Mouse (Mus musculus) erythroblast, embryonic 14.5 days (primary cell): ENCODE results near the gene Fgf9. TPM values are rescaled to one million over a fixed set of nuclear protein-coding genes. Genes with fewer than 3 reads are reported as not detected.

Source experiments
- H3K27me3 ChIP-seq: 2 replicates; pipeline ENCODE4 v1.6.1; 2012; ENCODE audit warnings: inconsistent platforms; ENCODE audit not compliant: control insufficient read depth
- H3K36me3 ChIP-seq: 2 replicates; pipeline ENCODE4 v1.6.1; 2012; ENCODE audit warnings: mild to moderate bottlenecking, inconsistent platforms; ENCODE audit not compliant: control insufficient read depth
- H3K4me1 ChIP-seq: 2 replicates; pipeline ENCODE4 v1.6.1; 2012; ENCODE audit warnings: inconsistent platforms; ENCODE audit not compliant: control insufficient read depth
- H3K4me3 ChIP-seq: replicated peaks from 2 replicates; pipeline ENCODE3; 2012; ENCODE audit warnings: moderate library complexity, mild to moderate bottlenecking, inconsistent platforms
- H3K9me3 ChIP-seq: 2 replicates; pipeline ENCODE4 v1.6.1; 2012; ENCODE audit warnings: low read length, inconsistent platforms, mixed read lengths; ENCODE audit not compliant: control insufficient read depth
- GATA1 ChIP-seq: IDR thresholded peaks from 2 replicates; pipeline ENCODE4 v1.6.1; 2012; ENCODE audit warnings: low read length, inconsistent platforms, mixed read lengths
- TAL1 ChIP-seq: IDR thresholded peaks from 3 replicates; pipeline ENCODE4 v1.6.1; 2012; ENCODE audit warnings: low read length, inconsistent platforms, mixed read lengths
- polyA plus RNA-seq: library from polyadenylated mRNA; stranded (reverse); fragments of >175 nt; gene quantifications from 2 replicates; pipeline ENCODE4 v1.2.3, GENCODE M21; 2012

Fgf9 gene
- polyA plus RNA-seq, 1 experiment = not detected

DNA sequence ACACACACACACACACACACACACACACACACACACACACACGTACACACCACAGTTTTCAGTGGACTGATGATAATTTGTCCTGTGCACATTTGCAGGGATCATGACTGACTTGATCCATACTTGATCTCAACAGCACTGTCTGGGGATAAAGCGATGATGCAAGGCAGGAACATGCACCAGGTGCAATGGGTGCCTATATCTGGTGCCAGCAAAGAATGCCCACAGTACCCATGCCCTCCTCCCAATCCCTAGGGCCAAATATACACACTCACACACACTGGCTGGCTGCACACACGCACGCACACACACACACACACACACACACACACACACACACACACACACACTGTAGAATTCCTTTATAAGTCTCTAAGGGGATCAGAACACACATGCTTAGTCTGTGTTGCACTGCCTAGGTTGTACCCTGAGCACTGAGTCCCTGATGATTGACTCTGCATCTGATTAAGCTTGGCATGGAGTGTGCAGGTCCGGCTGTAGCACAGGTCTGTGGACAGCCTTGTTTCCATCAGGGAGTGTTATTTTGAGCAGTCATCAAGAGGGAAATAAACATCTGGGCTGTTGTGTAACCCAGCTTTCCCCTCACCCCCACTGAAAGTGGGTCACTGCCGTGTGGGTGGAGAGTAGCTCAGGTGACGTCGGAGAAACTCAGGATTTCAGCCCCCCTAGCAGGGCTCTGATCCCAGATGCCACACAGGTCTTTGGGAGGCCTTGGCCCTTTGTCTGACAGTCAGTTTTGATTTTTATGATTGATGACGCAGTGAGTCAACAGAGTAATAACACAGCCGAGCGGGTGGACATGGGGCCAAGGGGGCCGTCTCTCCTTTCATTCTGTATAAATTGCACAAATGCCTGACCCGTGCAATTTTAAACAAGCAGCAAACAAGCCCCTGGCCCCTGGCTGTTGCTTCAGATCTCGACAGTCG is 83.4 kb downstream of the Fgf9 start:
- TF ChIP-seq GATA1 (no peak), TAL1 (no peak)
- no peak overlapping the region for H3K4me3 ChIP-seq
- no peaks in the 10 kb centered on the region for H3K36me3 ChIP-seq
- no peaks in the 10 kb centered on the region for H3K27me3 ChIP-seq
- H3K4me1 ChIP-seq = no peaks in the 10 kb centered on the region
- no peaks in the 10 kb centered on the region for H3K9me3 ChIP-seq

DNA sequence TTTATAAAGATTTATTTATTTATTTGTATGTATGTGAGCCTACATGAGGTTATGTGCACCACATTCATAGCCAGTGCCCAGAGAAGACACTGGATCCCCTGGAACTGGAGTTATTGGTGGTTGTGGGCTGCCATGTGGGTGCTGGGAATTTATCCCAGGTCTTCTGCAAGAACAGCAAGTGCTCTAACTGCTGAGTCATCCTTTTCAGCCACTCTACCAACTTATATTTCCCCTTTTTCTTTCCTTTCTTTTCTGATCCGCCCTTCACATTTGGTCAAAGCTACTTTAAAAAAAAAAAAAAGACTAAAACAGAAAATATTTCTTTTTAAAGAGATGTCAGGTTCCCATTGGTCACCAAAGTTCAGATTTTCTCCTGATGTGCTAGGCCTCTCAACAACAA is 90.3 kb downstream of the Fgf9 start:
- no peaks in the 10 kb centered on the region for H3K4me1 ChIP-seq
- no peaks in the 10 kb centered on the region for H3K36me3 ChIP-seq
- TF ChIP-seq TAL1 = no peak
- TF ChIP-seq GATA1 = no peak

More for the DNA sequence above, 90.3 kb downstream of the Fgf9 start:
- no peaks in the 10 kb centered on the region for H3K27me3 ChIP-seq
- no peak overlapping the region for H3K4me3 ChIP-seq
- H3K9me3 ChIP-seq = no peaks in the 10 kb centered on the region

Other genes with a start within 250 kb of the Fgf9 start
- gene Ska3, start 244.4 kb upstream of the Fgf9 start, polyA plus RNA-seq = 0.33 and 0.77 TPM in 2 replicates
- gene Mrpl57, start 244.3 kb upstream of the Fgf9 start, polyA plus RNA-seq = 67.6 and 75.2 TPM in 2 replicates
- gene Zdhhc20, start 180.3 kb upstream of the Fgf9 start, polyA plus RNA-seq = 0.01 TPM in 1 of 2 replicates, not detected in the other
- gene Micu2, start 71.3 kb upstream of the Fgf9 start, polyA plus RNA-seq = 2.2 and 5.8 TPM in 2 replicates